Mouse (Mus musculus): ENCODE measurements around the gene Kcnj15. TPM values are rescaled to one million over a fixed set of nuclear protein-coding genes. Genes with fewer than 3 reads are reported as not detected.

The Kcnj15 gene
- total and polyA plus RNA-seq, 3 experiments: 0.32 to 0.55 (median 0.45) TPM

- DNase-seq: no peak
Observed at GRCm38 (mm10) chr16:95245499-95245898, 11.9 kb upstream of the Kcnj15 start.

GRCm38 (mm10) chr16:95248646-95249045, 8.7 kb upstream of the Kcnj15 start:
- no peak for DNase-seq

GRCm38 (mm10) chr16:95256648-95257047, 710 bp upstream of the Kcnj15 start:
- DNase-seq: no peak

GRCm38 (mm10) chr16:95258100-95258499, 742 bp downstream of the Kcnj15 start:
- DNase-seq: no peak

GRCm38 (mm10) chr16:95259505-95259904, 2.1 kb downstream of the Kcnj15 start:
- no peak for DNase-seq

GRCm38 (mm10) chr16:95260693-95261092, 3.3 kb downstream of the Kcnj15 start:
- DNase-seq: peak; percentile 11

- DNase-seq: no peak
Observed at GRCm38 (mm10) chr16:95261807-95262206, 4.4 kb downstream of the Kcnj15 start.

GRCm38 (mm10) chr16:95262706-95263363, 5.5 kb downstream of the Kcnj15 start:
- no peak for DNase-seq

GRCm38 (mm10) chr16:95264324-95264723, 7.0 kb downstream of the Kcnj15 start:
- DNase-seq: no peak

- no peak for DNase-seq
Observed at GRCm38 (mm10) chr16:95267481-95268183, 10.3 kb downstream of the Kcnj15 start.

- DNase-seq: no peak
Observed at GRCm38 (mm10) chr16:95269610-95270009, 12.3 kb downstream of the Kcnj15 start.

GRCm38 (mm10) chr16:95273101-95273500, 15.7 kb downstream of the Kcnj15 start:
- DNase-seq: no peak

GRCm38 (mm10) chr16:95275713-95276502, 18.6 kb downstream of the Kcnj15 start:
- DNase-seq: no peak

- DNase-seq: no peak
Observed at GRCm38 (mm10) chr16:95279015-95279414, 21.7 kb downstream of the Kcnj15 start.

GRCm38 (mm10) chr16:95280338-95280737, 23.0 kb downstream of the Kcnj15 start:
- DNase-seq: no peak

GRCm38 (mm10) chr16:95283369-95283768, 26.0 kb downstream of the Kcnj15 start:
- no peak for DNase-seq

GRCm38 (mm10) chr16:95284085-95284727, 26.8 kb downstream of the Kcnj15 start:
- DNase-seq: no peak

GRCm38 (mm10) chr16:95285043-95285442, 27.7 kb downstream of the Kcnj15 start:
- no peak for DNase-seq

- DNase-seq: no peak
Observed at GRCm38 (mm10) chr16:95285767-95286166, 28.4 kb downstream of the Kcnj15 start.

GRCm38 (mm10) chr16:95287656-95288055, 30.3 kb downstream of the Kcnj15 start:
- no peak for DNase-seq

GRCm38 (mm10) chr16:95289375-95289774, 32.0 kb downstream of the Kcnj15 start:
- no peak for DNase-seq

GRCm38 (mm10) chr16:95291450-95292101, 34.2 kb downstream of the Kcnj15 start:
- peak; percentile 13 for DNase-seq
